Mouse (Mus musculus) midbrain, embryonic 16.5 days (tissue): ENCODE results near the gene Agfg2. TPM values are rescaled to one million over a fixed set of nuclear protein-coding genes. Genes with fewer than 3 reads are reported as not detected.

Experiments
- polyA plus RNA-seq: library from polyadenylated mRNA; unstranded; fragments of >200 nt; fragmentation: Nextera tagmentation; extraction: Ambion mirVana; gene quantifications from 2 replicates; pipeline ENCODE4 v1.2.1, GENCODE M21; 2015

The Agfg2 gene
- polyA plus RNA-seq, 1 experiment from 2014 or later: 20.4 TPM

Other genes starting within 250 kb of the Agfg2 start
- gene Zan, start 207.7 kb downstream of the Agfg2 start, polyA plus RNA-seq: 0.12 and 0.18 TPM in 2 replicates
- gene Pop7, start 182.2 kb downstream of the Agfg2 start, polyA plus RNA-seq: 76.3 and 80.5 TPM in 2 replicates
- gene Gigyf1, start 166.2 kb downstream of the Agfg2 start, polyA plus RNA-seq: 19.3 and 19.4 TPM in 2 replicates
- not detected in 2 replicates for gene Epo, start 151.5 kb downstream of the Agfg2 start, polyA plus RNA-seq
- 496 and 512 TPM in 2 replicates for gene Gnb2, start 151.2 kb downstream of the Agfg2 start, polyA plus RNA-seq
- gene Actl6b, start 131.2 kb downstream of the Agfg2 start, polyA plus RNA-seq: 307 and 326 TPM in 2 replicates
- gene Tfr2, start 114.9 kb downstream of the Agfg2 start, polyA plus RNA-seq: 7.8 and 10.1 TPM in 2 replicates
- 57.2 and 60.9 TPM in 2 replicates for gene Mospd3, start 83.7 kb downstream of the Agfg2 start, polyA plus RNA-seq
- 11.9 and 13.3 TPM in 2 replicates for gene Pcolce, start 70.9 kb downstream of the Agfg2 start, polyA plus RNA-seq
- gene Fbxo24, start 55.7 kb downstream of the Agfg2 start, polyA plus RNA-seq: 0.11 and 0.12 TPM in 2 replicates
- gene Lrch4, start 55.6 kb downstream of the Agfg2 start, polyA plus RNA-seq: 18.8 and 19.2 TPM in 2 replicates
- 8.2 and 9.2 TPM in 2 replicates for gene Gm20605, start 55.6 kb downstream of the Agfg2 start, polyA plus RNA-seq
- gene Sap25, start 43.4 kb downstream of the Agfg2 start, polyA plus RNA-seq: 5.9 and 6.7 TPM in 2 replicates
- gene Irs3, start 39.0 kb downstream of the Agfg2 start, polyA plus RNA-seq: 0.15 and 0.16 TPM in 2 replicates
- gene Nyap1, start 56.9 kb upstream of the Agfg2 start, polyA plus RNA-seq: 67.2 and 67.5 TPM in 2 replicates
- gene Tsc22d4, start 61.0 kb upstream of the Agfg2 start, polyA plus RNA-seq: 55.4 and 74.1 TPM in 2 replicates
- 33.5 and 36.6 TPM in 2 replicates for gene Ppp1r35, start 94.1 kb upstream of the Agfg2 start, polyA plus RNA-seq
- 10.4 and 11.6 TPM in 2 replicates for gene Mepce, start 102.9 kb upstream of the Agfg2 start, polyA plus RNA-seq
- 11.6 and 13.1 TPM in 2 replicates for gene Zcwpw1, start 103.1 kb upstream of the Agfg2 start, polyA plus RNA-seq
- gene Pilra, start 151.6 kb upstream of the Agfg2 start, polyA plus RNA-seq: 0.37 and 0.48 TPM in 2 replicates
- gene Pilrb1, start 173.4 kb upstream of the Agfg2 start, polyA plus RNA-seq: 0.39 TPM in 1 of 2 replicates, not detected in the other
- not detected in 2 replicates for gene Pilrb2, start 187.1 kb upstream of the Agfg2 start, polyA plus RNA-seq
- not detected in 2 replicates for gene Cyp3a13, start 236.9 kb upstream of the Agfg2 start, polyA plus RNA-seq